Mouse (Mus musculus) cerebellum, postnatal 25 days (tissue): ENCODE data around the gene Zwint.

Experiments
- DNase-seq, 2 experiments: peaks; one replicate each; pipeline ENCODE4 v3.0.0; 2021; ENCODE audit warnings: mixed read lengths in 2 of 2

The Zwint gene

DNA sequence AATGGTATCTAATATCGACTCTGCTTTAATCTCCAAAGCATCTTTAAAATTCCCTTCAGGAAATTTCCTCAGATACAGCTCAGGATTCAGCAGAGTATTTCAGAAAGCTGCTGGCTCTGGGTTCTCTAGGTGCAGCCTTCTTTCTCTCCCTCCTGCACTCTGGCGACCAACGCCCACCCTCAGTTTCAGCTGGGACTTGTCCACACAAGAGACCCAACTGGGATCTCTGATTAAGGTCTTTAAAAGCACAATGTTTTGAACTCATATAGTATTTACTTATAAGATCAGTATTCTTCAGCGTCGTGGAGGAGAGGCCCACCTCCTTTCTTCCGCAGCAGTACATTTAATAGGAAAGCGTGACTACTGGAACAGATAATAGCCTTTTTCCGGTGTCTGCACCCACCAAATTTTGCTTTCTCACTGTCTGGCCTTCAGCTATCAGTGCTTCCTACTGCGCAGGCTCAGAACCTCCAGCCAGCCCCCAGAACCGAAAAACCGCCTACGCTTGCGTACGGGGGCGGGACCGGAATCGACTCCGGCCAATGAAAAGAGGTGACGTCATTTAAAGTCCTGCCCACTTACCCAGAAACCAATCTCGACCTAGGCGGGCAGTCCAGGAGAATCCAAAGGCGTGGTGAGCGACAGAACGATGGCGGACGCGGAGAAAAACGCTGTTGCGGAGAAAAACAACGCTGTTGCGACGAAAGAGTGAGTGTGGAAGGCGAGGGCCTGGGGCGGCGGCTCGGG is at the start of gene Zwint:
TSS of gene Zwint (plus strand) at position 576 of the 747 bp plus-strand sequence.
- DNase-seq = peak; percentile 94 to 96

GRCm38 (mm10) chr10:72613125-72613915 is 41.3 kb upstream of the Zwint start:
- DNase-seq = no peak

DNA sequence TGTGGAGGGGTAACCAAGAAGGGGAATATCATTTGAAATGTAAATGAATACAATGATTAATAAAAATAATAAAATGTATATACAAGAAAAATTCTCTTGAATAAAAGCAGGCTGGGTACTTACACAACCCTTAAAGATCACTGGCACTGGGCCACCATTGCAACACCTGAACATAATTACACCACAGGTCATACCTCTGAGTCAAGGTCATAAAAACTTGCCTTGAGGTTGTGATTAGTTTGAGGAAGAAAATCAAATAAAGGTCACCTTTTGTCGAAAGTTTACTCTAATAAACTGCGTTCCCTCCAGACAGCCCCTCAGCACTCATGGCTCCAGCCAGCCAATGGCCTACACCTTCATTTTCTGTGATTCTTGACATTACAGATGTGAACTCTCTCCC is 38.5 kb upstream of the Zwint start:
- DNase-seq = no peak

DNA sequence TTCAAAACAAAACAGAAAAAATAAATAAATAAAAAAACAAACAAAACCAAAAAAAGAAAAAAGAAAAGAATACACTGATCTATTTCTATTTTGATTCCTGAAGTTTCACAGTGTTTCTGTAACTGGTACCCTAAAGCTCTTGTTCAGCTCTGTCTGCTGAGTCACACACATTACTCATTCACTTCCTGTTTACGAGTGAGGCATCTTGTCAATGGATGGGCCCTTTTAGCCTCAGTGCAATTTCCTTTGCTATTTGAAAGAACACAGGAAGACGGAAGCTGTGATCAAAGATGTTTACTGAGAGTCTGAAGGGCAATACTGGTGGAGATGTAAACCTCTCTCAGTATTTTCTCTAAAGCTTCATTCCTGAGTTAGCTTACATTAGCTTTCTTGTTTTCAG is 34.1 kb upstream of the Zwint start:
- no peak for DNase-seq

- DNase-seq = peak; percentile 48 to 69
Measured at GRCm38 (mm10) chr10:72623561-72623960, 31.1 kb upstream of the Zwint start.

- no peak for DNase-seq
Measured at GRCm38 (mm10) chr10:72634125-72634524, 20.5 kb upstream of the Zwint start.

DNA sequence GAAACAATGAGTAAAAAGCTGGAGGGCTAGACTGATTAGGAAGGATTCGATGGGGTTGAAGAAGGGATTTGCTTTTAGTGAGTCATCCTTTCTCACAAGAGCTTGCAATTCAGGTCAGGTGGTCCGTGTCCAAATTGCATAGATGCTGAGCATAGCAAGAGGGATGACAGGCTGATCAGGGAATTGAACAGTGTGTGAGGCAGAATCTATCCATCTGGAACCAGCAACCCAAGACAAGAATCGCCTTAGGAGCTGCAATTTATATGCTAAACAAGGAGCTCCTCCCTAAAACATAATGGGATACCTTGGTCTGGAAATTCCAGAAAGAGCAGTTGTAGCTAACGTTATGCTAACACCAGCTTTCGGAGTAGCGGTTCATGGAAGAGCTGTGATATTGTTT is 3.8 kb upstream of the Zwint start:
- DNase-seq = no peak

- no peak for DNase-seq
Measured at GRCm38 (mm10) chr10:72653797-72654196, 848 bp upstream of the Zwint start.

- peak in 1 of 2 experiments; percentile 36 for DNase-seq
Measured at GRCm38 (mm10) chr10:72655017-72655509, 418 bp downstream of the Zwint start.

DNA sequence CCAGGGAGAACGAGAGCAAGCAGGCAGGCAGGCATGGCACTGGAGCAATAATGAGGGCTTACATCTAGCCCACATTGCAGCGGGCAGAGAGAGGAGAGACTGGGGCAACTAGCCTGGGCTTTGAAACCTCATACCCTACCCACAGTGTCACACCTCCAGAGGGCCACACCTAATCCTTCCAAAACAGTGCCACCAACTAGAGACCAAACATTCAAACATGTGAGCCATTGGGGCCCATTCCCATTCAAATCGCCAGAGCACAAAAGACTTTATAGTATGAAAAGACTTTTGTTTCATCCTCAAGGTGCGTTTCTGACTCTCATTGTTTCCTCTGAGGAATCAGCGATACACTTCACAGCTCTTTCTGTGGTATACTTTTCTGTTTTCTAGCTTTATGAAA is 4.6 kb downstream of the Zwint start:
- DNase-seq = no peak

- DNase-seq = no peak
Measured at GRCm38 (mm10) chr10:72660350-72660749, 5.7 kb downstream of the Zwint start.

GRCm38 (mm10) chr10:72667856-72668255 is 13.2 kb downstream of the Zwint start:
- no peak for DNase-seq

- DNase-seq = no peak
Measured at GRCm38 (mm10) chr10:72669086-72669485, 14.4 kb downstream of the Zwint start.

DNA sequence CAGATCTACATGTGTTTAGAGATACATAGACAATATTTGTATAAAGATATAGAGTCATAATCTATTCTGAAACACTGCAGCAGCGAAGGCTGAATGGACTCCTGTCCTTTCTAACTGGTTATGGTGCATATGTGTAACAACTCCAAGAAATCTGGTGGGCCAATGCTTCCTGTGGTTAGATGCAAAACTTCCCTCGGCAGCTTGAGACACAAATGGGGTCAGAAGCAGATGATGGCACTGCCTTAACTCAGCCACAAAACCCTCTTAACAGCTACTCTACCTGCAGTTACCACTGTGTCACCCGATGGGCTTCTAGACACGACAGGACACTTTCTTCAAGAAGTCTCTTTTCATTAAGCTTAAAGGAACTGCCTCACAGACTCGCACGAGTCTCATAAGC is 21.3 kb downstream of the Zwint start:
- no peak for DNase-seq

GRCm38 (mm10) chr10:72676550-72676949 is 21.9 kb downstream of the Zwint start:
- no peak for DNase-seq

GRCm38 (mm10) chr10:72679086-72679485 is 24.4 kb downstream of the Zwint start:
- peak in 1 of 2 experiments; percentile 5 for DNase-seq

GRCm38 (mm10) chr10:72701092-72701491 is 46.4 kb downstream of the Zwint start:
- no peak for DNase-seq

- DNase-seq = no peak
Measured at GRCm38 (mm10) chr10:72713754-72714153, 59.1 kb downstream of the Zwint start.
